In genomic region chr7:130230034-130230433, GRCm38 (mm10) we compare ENCODE assay signal across 22 mouse cellular contexts.
"Had no signal": no experiment of that assay in that cellular context is flagged by ENCODE, and none has a peak within 500 bp of the region (broad histone marks: within the 10 kb centered on the region; RNA-seq: fewer than 3 reads in every experiment).

No protein-coding gene starts in this region.

- H3K27me3 ChIP-seq: liver, embryonic 12.5 days; liver, embryonic 15.5 days; lung, embryonic 15.5 days; megakaryocyte, embryonic 14.5 days; midbrain, embryonic 13.5 days; neural tube, embryonic 13.5 days; stomach, embryonic 15.5 days had no signal

- H3K9me3 ChIP-seq: limb, embryonic 10.5 days; limb, embryonic 13.5 days; liver, embryonic 12.5 days; liver, embryonic 15.5 days; lung, embryonic 15.5 days; midbrain, embryonic 10.5 days; midbrain, embryonic 13.5 days; neural tube, embryonic 13.5 days; stomach, embryonic 15.5 days had no signal

- H3K9ac ChIP-seq: limb, embryonic 13.5 days; liver, embryonic 12.5 days; liver, embryonic 15.5 days; lung, embryonic 15.5 days; midbrain, embryonic 13.5 days; neural tube, embryonic 13.5 days; stomach, embryonic 15.5 days had no signal

- H3K4me2 ChIP-seq: limb, embryonic 13.5 days; liver, embryonic 12.5 days; liver, embryonic 15.5 days; lung, embryonic 15.5 days; midbrain, embryonic 13.5 days; neural tube, embryonic 13.5 days; stomach, embryonic 15.5 days had no signal

- H3K4me3 ChIP-seq: limb, embryonic 10.5 days; limb, embryonic 13.5 days; liver, embryonic 12.5 days; liver, embryonic 15.5 days; lung, embryonic 15.5 days; megakaryocyte, embryonic 14.5 days; midbrain, embryonic 10.5 days; midbrain, embryonic 13.5 days; myocyte; neural tube, embryonic 13.5 days; stomach, embryonic 15.5 days had no signal

- H3K27ac ChIP-seq: limb, embryonic 10.5 days; limb, embryonic 13.5 days; liver, embryonic 12.5 days; liver, embryonic 15.5 days; lung, embryonic 15.5 days; midbrain, embryonic 10.5 days; midbrain, embryonic 13.5 days; neural tube, embryonic 13.5 days; stomach, embryonic 15.5 days had no signal

- H3K4me1 ChIP-seq: liver, embryonic 15.5 days; megakaryocyte, embryonic 14.5 days had no signal

- DNase-seq: layer of hippocampus, adult 9-11 months; liver; lung, adult 18-20 months; lung, postnatal 10 days; lung, postnatal 36 days; retina, postnatal 1 day; right cerebral cortex, postnatal 25 days; spleen, adult 18-20 months; thymus, postnatal 25 days had no signal

- H3K36me3 ChIP-seq: liver, embryonic 12.5 days; liver, embryonic 15.5 days; neural tube, embryonic 13.5 days had no signal

- ATAC-seq: intestine, postnatal 0 days; liver, embryonic 12.5 days; midbrain, embryonic 13.5 days; midbrain, embryonic 16.5 days had no signal
